Mouse (Mus musculus) forebrain, embryonic 10.5 days (tissue): ENCODE data around the gene Fam133b. TPM values are rescaled to one million over a fixed set of nuclear protein-coding genes. Genes with fewer than 3 reads are reported as not detected.

Experiments
- DNase-seq: peaks from one replicate; pipeline ENCODE4 v3.0.0-alpha.2; 2017; ENCODE audit warnings: low spot score; ENCODE audit errors: extremely low spot score
- H3K27ac ChIP-seq: fragments of 300-500 bp; sonication (generic); 2 replicates; pipeline ENCODE4 v1.5.1; 2016; ENCODE audit warnings: mild to moderate bottlenecking
- H3K27me3 ChIP-seq: fragments of 300-500 bp; sonication (generic); 2 replicates; pipeline ENCODE4 v1.6.1; 2016; ENCODE audit warnings: mild to moderate bottlenecking; ENCODE audit not compliant: poor library complexity, severe bottlenecking
- H3K36me3 ChIP-seq: fragments of 300-500 bp; sonication (generic); replicated peaks from 2 replicates; pipeline ENCODE4 v1.6.1; 2016; ENCODE audit warnings: mild to moderate bottlenecking, moderate library complexity
- H3K4me1 ChIP-seq: fragments of 300-500 bp; sonication (generic); 2 replicates; pipeline ENCODE4 v1.6.1; 2016
- H3K4me3 ChIP-seq: fragments of 300-500 bp; sonication (generic); 2 replicates; pipeline ENCODE4 v1.5.1; 2016; ENCODE audit warnings: mild to moderate bottlenecking, moderate library complexity
- H3K9me3 ChIP-seq: fragments of 300-500 bp; sonication (generic); 2 replicates; pipeline ENCODE4 v1.6.1; 2016; ENCODE audit warnings: mild to moderate bottlenecking, moderate library complexity
- WGBS: fragments of 180-500 bp; shearing (Covaris S2); methylation state at CpG from one replicate; pipeline ENCODE4 v1.1.7; 2016; 5-methylcytosine and 5-hydroxymethylcytosine counted together
- polyA plus RNA-seq: library from polyadenylated mRNA; unstranded; fragments of >200 nt; fragmentation: Nextera tagmentation; extraction: Ambion mirVana; gene quantifications from 2 replicates; pipeline ENCODE4 v1.2.1, GENCODE M21; 2016

Gene Fam133b
- polyA plus RNA-seq, 1 experiment from 2014 or later = 35.7 TPM

DNA sequence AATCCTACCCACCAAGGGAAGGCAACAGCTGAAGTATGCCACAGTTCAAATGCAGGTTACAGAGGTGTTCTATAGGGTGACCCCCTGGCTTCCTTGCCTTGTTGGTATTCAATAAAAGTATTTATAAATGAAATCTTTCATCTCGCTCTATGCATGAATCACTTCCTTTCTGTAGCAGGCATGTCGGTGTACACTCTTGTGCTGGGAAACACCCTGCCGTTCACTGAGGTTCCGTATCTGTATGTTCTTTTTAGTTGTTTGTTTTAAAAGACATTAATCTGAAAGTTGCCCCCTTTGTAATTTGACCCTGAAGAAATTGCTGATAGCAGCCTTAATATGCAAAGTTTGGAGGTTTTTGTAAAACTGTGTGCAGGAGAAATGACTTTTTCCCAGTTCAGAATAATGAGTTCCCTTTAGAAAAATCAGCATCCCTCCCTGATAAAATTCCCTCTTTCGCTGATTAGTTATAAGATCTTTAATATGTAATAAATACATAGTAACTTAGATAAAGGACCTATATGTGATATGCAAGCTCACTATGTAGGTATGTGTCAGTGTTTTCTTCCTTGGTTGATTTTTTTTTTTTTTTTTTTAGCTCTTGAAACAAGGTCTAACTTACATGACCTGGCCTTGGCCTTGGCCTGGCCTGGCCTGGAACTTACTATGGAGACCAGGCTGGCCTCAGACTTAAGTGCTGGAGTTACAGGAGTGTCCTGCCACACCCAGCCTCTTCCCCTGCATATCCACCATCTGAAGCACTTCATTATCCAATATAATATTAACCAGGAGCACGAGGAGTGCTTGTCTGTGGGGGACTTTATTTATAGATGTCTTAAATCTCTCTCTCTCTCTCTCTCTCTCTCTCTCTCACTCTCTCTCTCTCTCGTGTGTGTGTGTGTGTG is 34.9 kb upstream of the Fam133b start:
- WGBS = 84% methylated on average over 7 of the region's 7 CpGs
- no peak overlapping the region for H3K27ac ChIP-seq
- H3K4me3 ChIP-seq = no peak overlapping the region
- no peaks in the 10 kb centered on the region for H3K27me3 ChIP-seq
- no peaks in the 10 kb centered on the region for H3K4me1 ChIP-seq
- DNase-seq = no peak
- no peaks in the 10 kb centered on the region for H3K36me3 ChIP-seq
- no peaks in the 10 kb centered on the region for H3K9me3 ChIP-seq

DNA sequence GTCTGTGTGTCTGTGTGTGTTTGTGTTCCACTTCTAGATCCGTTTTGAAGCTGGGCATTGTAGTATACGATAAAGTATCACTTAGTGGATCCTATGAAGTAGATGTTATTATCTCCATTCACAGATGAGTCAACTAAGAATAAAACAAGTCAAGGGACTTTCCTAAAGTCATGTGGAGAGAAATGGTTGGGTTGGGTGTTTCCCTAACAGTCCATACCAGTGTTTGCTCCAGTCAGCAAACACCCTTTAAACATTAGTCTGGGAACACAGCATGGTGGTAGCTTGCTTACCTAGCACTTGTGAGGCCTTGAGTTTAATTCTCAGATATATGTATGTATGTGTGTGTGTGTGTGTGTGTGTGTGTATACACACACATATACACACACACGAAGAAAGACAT is 34.1 kb upstream of the Fam133b start:
- H3K9me3 ChIP-seq = no peaks in the 10 kb centered on the region
- H3K4me3 ChIP-seq = no peak overlapping the region
- 90% methylated on average over 3 of the region's 3 CpGs for WGBS
- no peaks in the 10 kb centered on the region for H3K27me3 ChIP-seq
- no peaks in the 10 kb centered on the region for H3K36me3 ChIP-seq
- H3K27ac ChIP-seq = no peak overlapping the region
- DNase-seq = no peak
- no peaks in the 10 kb centered on the region for H3K4me1 ChIP-seq

DNA sequence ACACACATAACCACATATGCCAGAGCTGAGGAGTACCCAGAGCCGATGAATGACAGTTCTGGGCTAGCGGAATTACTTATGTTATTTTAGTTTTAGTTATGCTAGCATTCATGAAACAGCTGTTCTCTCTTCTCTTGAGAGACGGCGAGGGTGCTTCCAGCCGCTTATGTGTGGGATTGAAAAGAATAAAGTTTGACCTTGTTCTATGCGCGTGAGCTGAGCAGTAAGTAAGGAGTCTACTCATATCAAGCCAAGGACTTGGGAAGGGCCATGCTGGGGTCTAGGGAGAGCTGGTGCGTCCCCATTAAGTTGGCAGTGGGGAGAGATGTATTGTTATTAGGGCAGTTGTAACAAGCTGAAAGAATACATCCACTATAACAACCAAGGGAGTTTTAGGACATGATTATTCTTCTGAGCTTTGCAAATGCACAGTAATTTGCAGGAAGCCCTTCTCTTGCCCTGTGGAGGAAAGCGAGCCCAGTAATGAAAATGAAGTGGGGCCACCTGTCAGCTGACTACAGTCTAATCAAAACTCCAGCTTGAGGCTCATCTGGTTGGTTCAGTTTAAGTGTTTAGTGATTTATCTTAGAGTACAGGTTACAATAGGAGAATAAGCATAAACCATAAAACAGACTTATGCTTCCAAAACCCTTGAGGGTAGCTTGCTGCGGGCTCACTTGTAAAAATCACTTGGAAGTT is 32.4 kb upstream of the Fam133b start:
- Histone ChIP-seq H3K27ac (no peak overlapping the region), H3K9me3 (no peaks in the 10 kb centered on the region), H3K36me3 (no peaks in the 10 kb centered on the region), H3K4me3 (no peak overlapping the region), H3K27me3 (no peaks in the 10 kb centered on the region), H3K4me1 (no peaks in the 10 kb centered on the region)
- WGBS = 91% methylated on average over 10 of the region's 10 CpGs
- DNase-seq = no peak

DNA sequence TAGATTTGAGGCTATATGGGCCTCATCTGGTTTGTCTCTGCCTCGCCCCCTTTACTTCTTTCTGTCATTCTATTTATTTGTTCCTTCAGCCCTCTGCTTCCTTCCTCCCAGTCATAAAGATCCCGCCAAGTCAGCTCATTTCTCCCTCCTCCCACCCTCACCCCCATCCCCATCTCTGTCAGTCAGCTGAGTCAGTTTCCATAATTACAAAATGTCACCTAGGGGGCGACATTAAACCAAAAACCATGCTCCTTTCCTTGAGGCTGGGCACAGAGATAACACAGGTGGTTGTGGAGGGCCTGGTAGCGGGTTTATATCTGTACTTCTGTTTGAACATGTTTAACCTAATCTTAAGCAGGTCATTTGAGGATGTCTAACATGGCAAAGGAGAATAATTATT is 31.0 kb upstream of the Fam133b start:
- no peaks in the 10 kb centered on the region for H3K36me3 ChIP-seq
- no peaks in the 10 kb centered on the region for H3K27me3 ChIP-seq
- no peak overlapping the region for H3K27ac ChIP-seq
- WGBS = 52% methylated on average over 4 of the region's 4 CpGs
- H3K4me1 ChIP-seq = no peaks in the 10 kb centered on the region
- no peak for DNase-seq
- H3K9me3 ChIP-seq = no peaks in the 10 kb centered on the region
- H3K4me3 ChIP-seq = no peak overlapping the region

DNA sequence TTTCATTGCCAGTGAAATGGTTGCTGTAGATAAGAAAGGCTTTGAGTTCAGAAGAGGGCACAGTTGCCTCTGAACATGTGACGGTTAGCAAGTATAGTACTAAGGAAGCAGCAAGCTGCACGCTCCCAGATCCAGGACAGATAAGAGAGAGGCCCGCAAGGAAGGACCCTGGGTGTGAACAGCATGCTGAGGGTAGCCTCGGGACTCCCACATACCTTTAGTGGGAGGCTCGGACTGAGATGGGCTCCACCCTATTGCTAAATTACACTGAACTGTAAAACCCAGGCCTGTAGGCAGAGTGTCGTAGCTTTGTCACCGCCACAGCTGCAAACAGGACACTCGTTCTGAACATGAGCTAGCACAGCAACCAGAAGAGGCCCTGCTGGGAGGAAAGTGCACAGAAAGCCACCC is 28.7 kb upstream of the Fam133b start:
- H3K27me3 ChIP-seq = no peaks in the 10 kb centered on the region
- H3K36me3 ChIP-seq = no peaks in the 10 kb centered on the region; the same call in 1 of the 2 replicates
- no peak overlapping the region for H3K4me3 ChIP-seq
- no peaks in the 10 kb centered on the region for H3K4me1 ChIP-seq
- no peaks in the 10 kb centered on the region for H3K9me3 ChIP-seq
- no peak overlapping the region for H3K27ac ChIP-seq
- 83% methylated on average over 8 of the region's 8 CpGs for WGBS
- DNase-seq = no peak

DNA sequence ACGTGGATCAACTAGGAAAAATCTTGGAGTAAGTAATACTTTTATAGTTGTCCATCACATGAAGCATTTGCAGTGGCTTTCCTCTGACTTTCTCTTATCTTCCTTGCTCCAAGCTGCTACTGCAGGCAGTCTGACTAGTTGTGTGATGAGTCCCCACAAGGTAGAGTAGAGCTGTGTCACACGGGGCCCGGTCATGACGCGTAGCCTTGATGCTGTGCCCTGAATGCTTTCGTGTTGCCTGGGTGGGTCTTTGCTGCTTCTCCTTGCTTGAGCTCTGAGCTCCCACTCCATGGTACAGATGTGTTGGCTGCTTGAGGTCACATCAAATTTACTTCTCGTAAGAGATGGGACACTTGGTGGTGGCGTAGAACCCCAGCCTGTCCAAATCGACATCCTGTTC is 28.2 kb upstream of the Fam133b start:
- no peaks in the 10 kb centered on the region for H3K4me1 ChIP-seq
- WGBS = 93% methylated on average over 9 of the region's 9 CpGs
- H3K27me3 ChIP-seq = no peaks in the 10 kb centered on the region
- no peak overlapping the region for H3K4me3 ChIP-seq
- DNase-seq = no peak
- no peak overlapping the region for H3K27ac ChIP-seq
- peaks cover 1% of the 10 kb centered on the region for H3K36me3 ChIP-seq
- H3K9me3 ChIP-seq = no peaks in the 10 kb centered on the region

DNA sequence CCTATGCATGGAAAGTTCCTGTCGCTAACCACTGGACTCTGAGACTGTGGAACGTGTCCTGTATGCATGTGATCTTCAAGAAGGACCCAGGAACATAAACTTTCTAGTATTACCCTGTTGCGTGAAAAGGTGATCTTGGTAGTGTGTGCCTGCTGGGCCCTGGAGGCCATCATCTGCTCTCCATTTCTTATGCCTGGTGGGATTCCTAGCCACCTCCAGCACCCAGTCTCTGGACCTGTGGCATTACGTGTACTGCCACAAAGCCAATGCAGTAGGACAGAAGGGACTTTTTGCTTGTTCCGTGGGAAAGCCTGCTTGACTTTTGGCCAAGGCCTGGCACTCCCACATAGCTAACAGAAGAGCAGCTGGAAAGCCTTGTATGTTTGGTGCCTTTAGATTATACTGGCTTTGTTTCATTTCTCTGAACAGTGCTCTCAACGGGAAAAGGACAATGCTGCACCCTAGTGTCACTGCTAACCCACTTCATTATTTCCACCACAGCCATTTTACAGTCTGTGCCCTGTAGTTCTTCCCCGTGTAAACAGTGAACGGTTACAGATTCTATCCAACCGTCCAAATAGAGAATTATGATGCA is 27.1 kb upstream of the Fam133b start:
- Histone ChIP-seq H3K9me3 (no peaks in the 10 kb centered on the region), H3K4me3 (no peak overlapping the region), H3K27me3 (no peaks in the 10 kb centered on the region), H3K4me1 (no peaks in the 10 kb centered on the region), H3K27ac (no peak overlapping the region), H3K36me3 (peaks cover 9% of the 10 kb centered on the region)
- 75% methylated on average over 9 of the region's 9 CpGs for WGBS
- DNase-seq = no peak

DNA sequence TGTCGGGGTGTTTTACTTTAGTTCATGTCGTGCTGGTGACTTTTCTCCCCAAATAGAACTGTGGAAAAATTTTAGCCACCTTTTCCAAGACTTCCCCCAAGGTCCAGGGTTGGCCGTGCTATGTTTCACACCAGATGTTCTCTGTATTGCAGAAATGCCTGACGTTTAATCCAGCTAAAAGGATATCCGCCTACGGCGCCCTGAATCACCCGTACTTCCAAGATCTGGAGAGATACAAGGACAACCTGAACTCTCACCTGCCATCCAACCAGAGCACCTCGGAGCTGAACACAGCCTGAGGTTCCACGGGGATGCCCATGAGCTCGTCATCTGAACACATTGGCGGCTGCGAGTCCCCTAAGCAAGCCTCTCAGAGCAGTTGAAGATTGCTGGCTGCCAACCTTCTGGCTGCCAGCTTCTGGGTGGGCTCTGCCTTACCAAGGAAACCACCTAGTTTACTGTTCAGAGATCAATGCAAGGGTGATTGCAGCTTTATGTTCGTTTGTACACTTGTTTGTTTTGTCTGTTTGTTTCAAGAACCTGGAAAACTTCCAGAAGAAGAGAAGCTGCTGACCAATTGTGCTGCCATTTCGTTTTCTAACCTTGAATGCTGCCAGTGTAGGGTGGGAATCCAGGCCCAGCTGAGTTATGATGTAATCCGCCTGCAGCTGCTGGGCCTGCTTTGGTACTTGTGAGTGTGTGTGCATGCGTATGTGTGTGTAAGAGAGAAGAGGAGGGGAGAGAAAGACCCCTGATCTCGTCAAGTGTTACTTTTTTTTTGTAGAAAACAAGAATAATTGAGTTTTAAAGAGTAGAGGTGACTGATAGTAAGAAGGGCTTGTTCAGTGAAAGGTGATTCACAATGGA is 22.9 kb upstream of the Fam133b start:
- no peak overlapping the region for H3K27ac ChIP-seq
- 91% methylated on average over 18 of the region's 18 CpGs for WGBS
- no peak for DNase-seq
- peaks cover 12% of the 10 kb centered on the region for H3K36me3 ChIP-seq
- H3K4me1 ChIP-seq = no peaks in the 10 kb centered on the region
- H3K4me3 ChIP-seq = no peak overlapping the region
- H3K27me3 ChIP-seq = no peaks in the 10 kb centered on the region
- H3K9me3 ChIP-seq = no peaks in the 10 kb centered on the region

DNA sequence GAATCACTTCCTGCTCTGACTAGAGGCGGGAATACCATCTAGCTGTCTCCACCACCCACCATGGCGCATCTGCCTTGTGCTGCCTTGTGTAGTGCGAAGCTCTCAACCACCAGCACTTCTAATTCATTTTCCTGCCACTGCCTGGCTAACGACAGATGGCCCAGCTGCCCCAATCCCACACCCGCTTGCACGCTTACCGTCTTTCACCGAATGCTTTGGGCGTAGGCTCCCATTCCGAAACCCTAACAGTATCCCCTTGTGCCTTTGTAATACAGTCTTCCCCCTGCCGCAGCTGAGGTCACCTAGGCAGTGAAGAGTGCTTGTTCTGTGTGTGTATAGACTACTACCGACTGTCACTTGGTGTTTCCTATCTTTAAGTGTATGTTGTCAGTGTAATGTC is 21.9 kb upstream of the Fam133b start:
- DNase-seq = no peak
- WGBS = 94% methylated on average over 12 of the region's 12 CpGs
- Histone ChIP-seq H3K9me3 (no peaks in the 10 kb centered on the region), H3K4me1 (peaks cover 4% of the 10 kb centered on the region; the same call in 1 of the 2 replicates), H3K36me3 (peaks cover 12% of the 10 kb centered on the region), H3K27ac (no peak overlapping the region), H3K27me3 (no peaks in the 10 kb centered on the region), H3K4me3 (no peak overlapping the region)

DNA sequence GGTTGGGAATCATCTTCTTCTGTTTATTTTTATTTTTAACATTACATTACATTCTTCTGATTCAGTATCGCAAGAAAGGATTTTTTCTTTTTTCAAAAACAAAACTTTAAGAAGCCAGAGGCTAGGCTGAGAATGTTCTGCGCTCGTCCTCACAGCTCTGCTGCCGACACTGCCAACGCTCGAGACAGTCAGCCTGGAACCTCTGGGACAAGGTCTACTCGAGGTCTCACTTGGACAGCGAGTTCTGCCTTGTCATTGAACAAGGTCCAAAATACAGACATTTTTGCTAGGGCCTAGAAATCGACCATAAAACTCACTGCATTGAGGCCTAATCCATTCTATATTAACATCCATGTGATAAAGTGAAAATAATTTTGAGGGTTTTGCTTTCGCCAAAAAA is 20.8 kb upstream of the Fam133b start:
- no peak for DNase-seq
- H3K36me3 ChIP-seq = peaks cover 12% of the 10 kb centered on the region
- H3K27me3 ChIP-seq = no peaks in the 10 kb centered on the region
- no peaks in the 10 kb centered on the region for H3K9me3 ChIP-seq
- peaks cover 15% of the 10 kb centered on the region for H3K4me1 ChIP-seq
- no peak overlapping the region for H3K27ac ChIP-seq
- H3K4me3 ChIP-seq = no peak overlapping the region
- 93% methylated on average over 10 of the region's 10 CpGs for WGBS

DNA sequence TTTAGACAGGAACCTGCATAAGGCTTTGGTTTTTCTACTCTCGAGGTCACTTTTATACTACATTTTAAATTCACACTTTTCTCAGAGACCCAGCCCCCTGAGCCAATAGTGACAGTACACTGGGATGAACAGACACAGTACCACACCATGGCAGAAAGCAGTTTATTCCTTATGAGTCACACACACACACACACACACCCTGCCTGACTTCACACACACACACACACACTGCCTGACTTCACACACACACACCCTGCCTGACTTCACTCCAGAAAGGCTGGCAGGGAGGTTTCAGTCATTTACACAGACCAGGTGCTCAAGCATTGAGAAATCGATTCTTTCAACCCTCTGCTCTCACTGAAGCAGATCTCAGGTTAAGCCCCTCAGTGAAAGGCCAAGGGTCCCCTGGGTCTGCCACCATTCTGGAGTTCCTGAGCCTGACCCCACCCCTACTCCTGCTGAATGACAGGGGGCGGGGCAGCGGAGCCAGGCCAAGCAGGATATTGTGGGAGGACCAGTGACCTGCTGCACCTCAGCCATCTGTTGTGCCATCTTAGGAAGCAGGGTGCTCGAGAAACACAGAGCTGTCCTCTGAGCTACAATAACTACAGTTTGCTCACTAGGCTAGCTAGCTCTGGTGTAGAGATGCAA is 16.5 kb upstream of the Fam133b start:
- peak; percentile 34 for DNase-seq
- H3K27me3 ChIP-seq = no peaks in the 10 kb centered on the region
- no peak overlapping the region for H3K4me3 ChIP-seq
- WGBS = 30% methylated on average over 5 of the region's 5 CpGs
- H3K27ac ChIP-seq = 0 out of 2 replicates have a peak overlapping the region, but pooled peaks have one; percentile 25
- no peaks in the 10 kb centered on the region for H3K9me3 ChIP-seq
- peaks cover 16% of the 10 kb centered on the region for H3K4me1 ChIP-seq
- H3K36me3 ChIP-seq = no peaks in the 10 kb centered on the region; the same call in 1 of the 2 replicates
